ENCODE assay signal across 8 mouse cellular contexts in genomic region chr7:100862353-100862752, GRCm38 (mm10). TPM values are rescaled to one million over a fixed set of nuclear protein-coding genes. Genes with fewer than 3 reads are reported as not detected.
DNase-seq lines count a peak whose midpoint lies in the region; ATAC-seq and TF ChIP-seq lines count a peak whose summit lies in the region.

No protein-coding gene starts in this region.

- ATAC-seq in liver, embryonic 13.5 days (ENCODE audit: low read depth): peak; percentile 7

- TF ChIP-seq CTCF in thymus, adult 2 months (IDR thresholded peaks at IDR 0.05; ENCODE audit: borderline replicate concordance, control insufficient read depth, extremely low read depth, insufficient read depth, low read length, poor library complexity): no peak

- DNase-seq in embryo, embryonic 10 days (ENCODE audit: low spot score): peak; percentile 37
- DNase-seq in embryo, embryonic 9.5 days (ENCODE audit: extremely low spot score): no peak
- DNase-seq in thymus, adult 2 months: no peak
- DNase-seq in thymus, postnatal 36 days: no peak
- DNase-seq in liver, embryonic 13.5 days: no peak
- DNase-seq in frontal cortex, postnatal 25 days (ENCODE audit: low spot score in 2 of 2): no peak
- no peak for DNase-seq in layer of hippocampus, postnatal 14 days (ENCODE audit: low spot score in 2 of 2)
- no peak for DNase-seq in left cerebral cortex, adult 11 months (ENCODE audit: low spot score)

- H3K4me2 ChIP-seq in liver, embryonic 13.5 days: peak overlapping the region; percentile 89

- H3K4me3 ChIP-seq in thymus, adult 2 months (ENCODE audit: control insufficient read depth, insufficient read depth, low read length): peak overlapping the region; percentile 77
- H3K4me3 ChIP-seq in liver, embryonic 13.5 days (replicated peaks): peak overlapping the region; percentile 96

- peak overlapping the region; percentile 99 for H3K9ac ChIP-seq in liver, embryonic 13.5 days

- no peak for TF ChIP-seq POLR2A in thymus, adult 2 months (IDR thresholded peaks at IDR 0.05; ENCODE audit: control insufficient read depth, extremely low read depth, insufficient read depth, low read length, poor library complexity)

- H3K4me1 ChIP-seq in thymus, adult 2 months (replicated peaks; ENCODE audit: control insufficient read depth, insufficient read depth, low read length): peaks cover 12% of the 10 kb centered on the region
- H3K4me1 ChIP-seq in liver, embryonic 13.5 days (replicated peaks): peaks cover 54% of the 10 kb centered on the region

- no peaks in the 10 kb centered on the region for H3K36me3 ChIP-seq in thymus, adult 2 months (ENCODE audit: control insufficient read depth, insufficient read depth, low read length)
- peaks cover 33% of the 10 kb centered on the region for H3K36me3 ChIP-seq in liver, embryonic 13.5 days

- H3K9me3 ChIP-seq in liver, embryonic 13.5 days (replicated peaks): no peaks in the 10 kb centered on the region

- H3K27me3 ChIP-seq in thymus, adult 2 months (ENCODE audit: control insufficient read depth, insufficient read depth, low read length): no peaks in the 10 kb centered on the region
- no peaks in the 10 kb centered on the region for H3K27me3 ChIP-seq in liver, embryonic 13.5 days

- H3K27ac ChIP-seq in thymus, adult 2 months (ENCODE audit: control insufficient read depth, insufficient read depth, low read length): no peak overlapping the region
- H3K27ac ChIP-seq in liver, embryonic 13.5 days: peak overlapping the region; percentile 93

- 4% methylated on average over 4 of the region's 4 CpGs for WGBS in thymus, adult 2 months
- 3% methylated on average over 4 of the region's 4 CpGs for WGBS in liver, embryonic 13.5 days (ENCODE audit: insufficient replicate concordance)

RNA-seq across cellular contexts. Expression of gene Relt, which starts 0.9 kb away (rescaled TPM):
- polyA plus RNA-seq in thymus, adult 2 months (2012; rRNA removed): 77.5 and 82.0 TPM in 2 replicates
- polyA plus RNA-seq in liver, embryonic 13.5 days (2015; fragmentation: Nextera tagmentation; extraction: Ambion mirVana): 15.3 and 16.7 TPM in 2 replicates
- total RNA-seq in layer of hippocampus, postnatal 14 days (2021): 10 to 100 TPM; 10.5 to 14.3 TPM
